ENCODE assay signal across 12 mouse cellular contexts in genomic region chr8:84466932-84467331, GRCm38 (mm10).
DNase-seq lines count a peak whose midpoint lies in the region; ATAC-seq and TF ChIP-seq lines count a peak whose summit lies in the region.
"Had no signal": no experiment of that assay in that cellular context is flagged by ENCODE, and none has a peak within 500 bp of the region (broad histone marks: within the 10 kb centered on the region; RNA-seq: fewer than 3 reads in every experiment).

No protein-coding gene starts in this region.

- no peaks in the 10 kb centered on the region for H3K9me3 ChIP-seq in hindbrain, embryonic 13.5 days
- H3K9me3 ChIP-seq in hindbrain, embryonic 11.5 days (ENCODE audit: control insufficient read depth, low read length) = 0 out of 2 replicates have a peak, but pooled peaks cover 3% of the 10 kb centered on the region

- DNase-seq in hindbrain, embryonic 11.5 days (ENCODE audit: low spot score) = no peak
- DNase-seq in Muller cell, postnatal 12 days (ENCODE audit: inconsistent ontology term) = peak; percentile 84
- peak; percentile 34 for DNase-seq in brain, embryonic 18.5 days (ENCODE audit: low read depth, low spot score)
- peak; percentile 64 to 79 for DNase-seq in cerebellum, postnatal 25 days
- DNase-seq in lung, adult 2 months = no peak
- no peak for DNase-seq in thymus, postnatal 14 days
- DNase-seq: kidney, postnatal 10 days; lung, embryonic 14.5 days; thymus, adult 2 months had no signal

- H3K27ac ChIP-seq in hindbrain, embryonic 13.5 days = peak overlapping the region; percentile 56; the same call in 1 of the 2 replicates
- no peak overlapping the region for H3K27ac ChIP-seq in hindbrain, embryonic 11.5 days (ENCODE audit: low read depth, low read length)
- H3K27ac ChIP-seq: heart, embryonic 13.5 days; limb, embryonic 12.5 days had no signal

- WGBS in hindbrain, embryonic 13.5 days = 41% methylated on average over 1 of the region's 1 CpGs
- 75% methylated on average over 1 of the region's 1 CpGs for WGBS in hindbrain, embryonic 11.5 days
- WGBS in lung, adult 2 months = 68% methylated on average over 1 of the region's 1 CpGs

- no peak overlapping the region for H3K9ac ChIP-seq in hindbrain, embryonic 13.5 days
- no peak overlapping the region for H3K9ac ChIP-seq in hindbrain, embryonic 11.5 days (ENCODE audit: low read depth, low read length)
- H3K9ac ChIP-seq: heart, embryonic 13.5 days; limb, embryonic 12.5 days; lung, embryonic 14.5 days had no signal

- no peaks in the 10 kb centered on the region for H3K27me3 ChIP-seq in hindbrain, embryonic 13.5 days
- H3K27me3 ChIP-seq in hindbrain, embryonic 11.5 days (ENCODE audit: control insufficient read depth, insufficient read depth, low read length) = no peaks in the 10 kb centered on the region
- H3K27me3 ChIP-seq: heart, embryonic 13.5 days; limb, embryonic 12.5 days had no signal

- peaks cover 9% of the 10 kb centered on the region for H3K4me1 ChIP-seq in hindbrain, embryonic 13.5 days (replicated peaks)
- H3K4me1 ChIP-seq in hindbrain, embryonic 11.5 days (replicated peaks; ENCODE audit: control insufficient read depth, insufficient read depth, low read length) = no peaks in the 10 kb centered on the region
- no peaks in the 10 kb centered on the region for H3K4me1 ChIP-seq in lung, adult 2 months (ENCODE audit: control insufficient read depth, insufficient read depth, low read length)
- H3K4me1 ChIP-seq: heart, embryonic 13.5 days; limb, embryonic 12.5 days had no signal

- TF ChIP-seq POLR2A in lung, adult 2 months (IDR thresholded peaks at IDR 0.05; ENCODE audit: borderline replicate concordance, extremely low read depth, low read depth, low read length) = no peak

- H3K4me2 ChIP-seq in hindbrain, embryonic 13.5 days = no peak overlapping the region
- H3K4me2 ChIP-seq in hindbrain, embryonic 11.5 days (replicated peaks; ENCODE audit: low read depth, low read length) = no peak overlapping the region
- H3K4me2 ChIP-seq: heart, embryonic 13.5 days; limb, embryonic 12.5 days; lung, embryonic 14.5 days had no signal

- ATAC-seq in hindbrain, embryonic 13.5 days (ENCODE audit: low FRiP score) = no peak
- no peak for ATAC-seq in hindbrain, embryonic 11.5 days (ENCODE audit: low FRiP score)

- TF ChIP-seq CTCF in lung, adult 2 months (IDR thresholded peaks at IDR 0.05; ENCODE audit: insufficient read depth, low read length) = no peak

- H3K4me3 ChIP-seq in hindbrain, embryonic 13.5 days = no peak overlapping the region
- H3K4me3 ChIP-seq in hindbrain, embryonic 11.5 days (ENCODE audit: low read depth, low read length) = no peak overlapping the region
- no peak overlapping the region for H3K4me3 ChIP-seq in lung, adult 2 months (replicated peaks; ENCODE audit: extremely low read depth, low read depth, low read length)
- H3K4me3 ChIP-seq: heart, embryonic 13.5 days; limb, embryonic 12.5 days had no signal

- peaks cover 39% of the 10 kb centered on the region for H3K36me3 ChIP-seq in hindbrain, embryonic 13.5 days
- H3K36me3 ChIP-seq in hindbrain, embryonic 11.5 days (ENCODE audit: control insufficient read depth, insufficient read depth, low read length) = 0 out of 2 replicates have a peak, but pooled peaks cover 2% of the 10 kb centered on the region
- H3K36me3 ChIP-seq: heart, embryonic 13.5 days; limb, embryonic 12.5 days had no signal

Comparison
In these comparisons a context has a peak if more than half of its experiments do, and no peak if none do; other contexts are left out.
1. DNase-seq: peak in Muller cell, postnatal 12 days (single experiment), brain, embryonic 18.5 days (single experiment) and cerebellum, postnatal 25 days (2 of 2); none in hindbrain, embryonic 11.5 days (single experiment), lung, adult 2 months (single experiment) and thymus, postnatal 14 days (single experiment).